Mouse (Mus musculus): ENCODE measurements around the gene Gm20388. TPM values are rescaled to one million over a fixed set of nuclear protein-coding genes. Genes with fewer than 3 reads are reported as not detected.
A peak's percentile ranks its signal among the peaks of the same experiment; 100 is the strongest.

The Gm20388 gene
- polyA plus RNA-seq, 1 experiment from 2014 or later = 5.3 TPM

GRCm38 (mm10) chr8:121708406-121708805 lies 1797.8 kb downstream of the Gm20388 start:
- Histone ChIP-seq H3K4me1 (replicated peaks; ENCODE audit: control insufficient read depth, insufficient read depth, low read length) (no peaks in the 10 kb centered on the region), H3K4me3 (ENCODE audit: low read depth, low read length) (no peak overlapping the region), H3K9ac (ENCODE audit: low read depth, low read length) (no peak overlapping the region), H3K36me3 (ENCODE audit: control insufficient read depth, insufficient read depth, low read length) (no peaks in the 10 kb centered on the region), H3K9me3 (ENCODE audit: control insufficient read depth, low read length) (no peaks in the 10 kb centered on the region), H3K27me3 (replicated peaks; ENCODE audit: control insufficient read depth, insufficient read depth, low read length) (peaks cover 2% of the 10 kb centered on the region), H3K4me2 (no peak overlapping the region), H3K27ac (ENCODE audit: low read depth, low read length) (no peak overlapping the region)
- ATAC-seq (replicated peaks; ENCODE audit: low FRiP score) (no peak), DNase-seq (ENCODE audit: low spot score) (no peak)
- 61% methylated on average over 6 of the region's 6 CpGs for WGBS

DNA sequence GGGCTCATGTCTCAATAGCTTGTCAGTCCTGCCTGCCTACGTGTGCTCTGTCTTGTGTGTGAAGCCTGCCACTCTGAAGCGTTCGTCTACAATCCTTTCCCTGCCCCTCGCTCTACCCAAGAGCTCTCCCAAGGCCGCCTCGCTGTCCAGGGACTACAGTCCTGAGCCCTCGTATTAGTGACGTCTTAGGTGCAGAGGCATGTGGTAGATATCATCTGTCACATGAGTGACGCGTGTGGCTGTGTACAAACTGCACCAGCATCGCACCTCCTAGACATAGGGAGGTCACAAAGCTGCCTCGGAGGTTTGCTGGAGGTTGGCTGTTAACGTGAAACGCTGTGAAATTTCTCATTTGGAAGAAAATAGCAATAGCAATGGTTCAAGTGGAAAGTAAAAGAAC lies 1806.9 kb downstream of the Gm20388 start:
- ATAC-seq (replicated peaks; ENCODE audit: low FRiP score) = no peak
- Histone ChIP-seq H3K27me3 (replicated peaks; ENCODE audit: control insufficient read depth, insufficient read depth, low read length) (peaks cover 15% of the 10 kb centered on the region), H3K36me3 (ENCODE audit: control insufficient read depth, insufficient read depth, low read length) (no peaks in the 10 kb centered on the region), H3K9me3 (ENCODE audit: control insufficient read depth, low read length) (no peaks in the 10 kb centered on the region), H3K4me2 (no peak overlapping the region), H3K4me3 (ENCODE audit: low read depth, low read length) (no peak overlapping the region), H3K4me1 (replicated peaks; ENCODE audit: control insufficient read depth, insufficient read depth, low read length) (no peaks in the 10 kb centered on the region; the same call in 1 of the 2 replicates), H3K27ac (ENCODE audit: low read depth, low read length) (no peak overlapping the region), H3K9ac (ENCODE audit: low read depth, low read length) (no peak overlapping the region)
- WGBS = 47% methylated on average over 14 of the region's 14 CpGs
- DNase-seq (ENCODE audit: low spot score) = no peak

DNA sequence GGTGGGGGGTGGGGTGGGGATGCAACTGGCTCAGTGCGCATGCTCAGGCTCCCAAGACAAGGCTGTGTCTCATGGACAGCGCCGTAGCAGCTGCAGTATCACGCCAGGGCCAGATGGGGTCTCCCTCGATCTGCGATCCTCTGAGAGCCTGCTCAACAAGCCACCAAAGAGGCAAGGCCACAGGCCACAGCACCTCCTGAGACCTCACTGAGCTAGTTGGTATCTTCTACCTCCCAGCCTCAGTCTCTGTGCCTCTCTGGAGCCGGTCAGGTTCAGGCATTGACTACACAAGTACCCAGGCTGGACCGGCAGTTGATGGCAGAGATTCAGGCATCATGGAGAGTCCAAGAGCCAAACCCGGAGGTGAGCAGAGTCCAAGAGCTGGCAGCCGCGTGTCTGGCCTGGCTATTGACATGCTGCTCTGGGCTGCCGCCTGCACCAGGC lies 1807.4 kb downstream of the Gm20388 start:
- Histone ChIP-seq H3K36me3 (ENCODE audit: control insufficient read depth, insufficient read depth, low read length) (no peaks in the 10 kb centered on the region), H3K4me1 (replicated peaks; ENCODE audit: control insufficient read depth, insufficient read depth, low read length) (no peaks in the 10 kb centered on the region; the same call in 1 of the 2 replicates), H3K27ac (ENCODE audit: low read depth, low read length) (no peak overlapping the region), H3K9me3 (ENCODE audit: control insufficient read depth, low read length) (no peaks in the 10 kb centered on the region), H3K9ac (ENCODE audit: low read depth, low read length) (no peak overlapping the region), H3K4me2 (no peak overlapping the region), H3K4me3 (ENCODE audit: low read depth, low read length) (no peak overlapping the region), H3K27me3 (replicated peaks; ENCODE audit: control insufficient read depth, insufficient read depth, low read length) (peaks cover 15% of the 10 kb centered on the region)
- WGBS = 28% methylated on average over 12 of the region's 12 CpGs
- ATAC-seq (replicated peaks; ENCODE audit: low FRiP score) (no peak), DNase-seq (ENCODE audit: low spot score) (no peak)

GRCm38 (mm10) chr8:121718925-121719324 lies 1808.3 kb downstream of the Gm20388 start:
- no peaks in the 10 kb centered on the region for H3K36me3 ChIP-seq (ENCODE audit: control insufficient read depth, insufficient read depth, low read length)
- no peaks in the 10 kb centered on the region for H3K9me3 ChIP-seq (ENCODE audit: control insufficient read depth, low read length)
- ATAC-seq (replicated peaks; ENCODE audit: low FRiP score) (no peak), DNase-seq (ENCODE audit: low spot score) (no peak)
- H3K4me3 ChIP-seq (ENCODE audit: low read depth, low read length) = no peak overlapping the region
- no peaks in the 10 kb centered on the region; the same call in 1 of the 2 replicates for H3K4me1 ChIP-seq (replicated peaks; ENCODE audit: control insufficient read depth, insufficient read depth, low read length)
- H3K9ac ChIP-seq (ENCODE audit: low read depth, low read length) = no peak overlapping the region
- no peak overlapping the region for H3K27ac ChIP-seq (ENCODE audit: low read depth, low read length)
- H3K27me3 ChIP-seq (replicated peaks; ENCODE audit: control insufficient read depth, insufficient read depth, low read length) = peaks cover 13% of the 10 kb centered on the region
- WGBS = 53% methylated on average over 6 of the region's 6 CpGs
- no peak overlapping the region for H3K4me2 ChIP-seq

GRCm38 (mm10) chr8:121721072-121721471 lies 1810.4 kb downstream of the Gm20388 start:
- Histone ChIP-seq H3K9me3 (ENCODE audit: control insufficient read depth, low read length) (no peaks in the 10 kb centered on the region), H3K4me2 (no peak overlapping the region), H3K4me3 (ENCODE audit: low read depth, low read length) (no peak overlapping the region), H3K36me3 (ENCODE audit: control insufficient read depth, insufficient read depth, low read length) (no peaks in the 10 kb centered on the region), H3K27ac (ENCODE audit: low read depth, low read length) (no peak overlapping the region), H3K9ac (ENCODE audit: low read depth, low read length) (no peak overlapping the region), H3K4me1 (replicated peaks; ENCODE audit: control insufficient read depth, insufficient read depth, low read length) (no peaks in the 10 kb centered on the region; the same call in 1 of the 2 replicates), H3K27me3 (replicated peaks; ENCODE audit: control insufficient read depth, insufficient read depth, low read length) (peaks cover 3% of the 10 kb centered on the region; the same call in 1 of the 2 replicates)
- 63% methylated on average over 6 of the region's 6 CpGs for WGBS
- ATAC-seq (replicated peaks; ENCODE audit: low FRiP score) = no peak
- DNase-seq (ENCODE audit: low spot score) = no peak

DNA sequence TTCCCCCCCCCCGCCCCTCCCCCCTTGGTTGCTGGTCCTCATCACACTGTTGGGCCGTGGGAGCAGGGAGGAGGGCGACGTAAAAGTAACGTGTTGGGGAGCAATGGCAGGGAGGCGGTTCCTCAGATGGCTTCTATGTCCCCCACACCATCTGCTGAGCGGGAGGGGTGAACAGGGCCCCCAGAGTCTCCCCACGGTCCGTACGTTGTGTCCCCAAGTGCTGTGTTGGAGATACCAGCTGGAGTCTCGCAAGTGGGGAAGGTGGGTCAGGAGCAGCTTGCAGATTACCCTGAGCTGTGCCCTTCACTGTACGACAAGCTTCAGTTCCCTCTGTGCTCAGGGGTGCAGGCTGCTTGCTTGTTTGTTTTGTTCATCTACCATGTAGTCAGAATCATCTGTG lies 1813.2 kb downstream of the Gm20388 start:
- Histone ChIP-seq H3K4me2 (no peak overlapping the region), H3K4me3 (ENCODE audit: low read depth, low read length) (no peak overlapping the region), H3K27me3 (replicated peaks; ENCODE audit: control insufficient read depth, insufficient read depth, low read length) (peaks cover 15% of the 10 kb centered on the region), H3K9ac (ENCODE audit: low read depth, low read length) (no peak overlapping the region), H3K9me3 (ENCODE audit: control insufficient read depth, low read length) (no peaks in the 10 kb centered on the region), H3K4me1 (replicated peaks; ENCODE audit: control insufficient read depth, insufficient read depth, low read length) (no peaks in the 10 kb centered on the region), H3K27ac (ENCODE audit: low read depth, low read length) (no peak overlapping the region), H3K36me3 (ENCODE audit: control insufficient read depth, insufficient read depth, low read length) (no peaks in the 10 kb centered on the region)
- no peak for ATAC-seq (replicated peaks; ENCODE audit: low FRiP score)
- whole genome bisulfite sequencing = 70% methylated on average over 12 of the region's 12 CpGs
- DNase-seq (ENCODE audit: low spot score) = no peak

- H3K36me3 ChIP-seq (ENCODE audit: control insufficient read depth, insufficient read depth, low read length) = no peaks in the 10 kb centered on the region
- no peak overlapping the region for H3K4me2 ChIP-seq
- peaks cover 3% of the 10 kb centered on the region; the same call in 1 of the 2 replicates for H3K4me1 ChIP-seq (replicated peaks; ENCODE audit: control insufficient read depth, insufficient read depth, low read length)
- DNase-seq (ENCODE audit: low spot score) = no peak
- H3K27me3 ChIP-seq (replicated peaks; ENCODE audit: control insufficient read depth, insufficient read depth, low read length) = peaks cover 48% of the 10 kb centered on the region
- no peak for ATAC-seq (replicated peaks; ENCODE audit: low FRiP score)
- H3K9ac ChIP-seq (ENCODE audit: low read depth, low read length) = no peak overlapping the region
- H3K4me3 ChIP-seq (ENCODE audit: low read depth, low read length) = no peak overlapping the region
- no peak overlapping the region for H3K27ac ChIP-seq (ENCODE audit: low read depth, low read length)
- WGBS = 48% methylated on average over 3 of the region's 3 CpGs
- H3K9me3 ChIP-seq (ENCODE audit: control insufficient read depth, low read length) = no peaks in the 10 kb centered on the region
Observed at GRCm38 (mm10) chr8:121727164-121727563, 1816.5 kb downstream of the Gm20388 start.

DNA sequence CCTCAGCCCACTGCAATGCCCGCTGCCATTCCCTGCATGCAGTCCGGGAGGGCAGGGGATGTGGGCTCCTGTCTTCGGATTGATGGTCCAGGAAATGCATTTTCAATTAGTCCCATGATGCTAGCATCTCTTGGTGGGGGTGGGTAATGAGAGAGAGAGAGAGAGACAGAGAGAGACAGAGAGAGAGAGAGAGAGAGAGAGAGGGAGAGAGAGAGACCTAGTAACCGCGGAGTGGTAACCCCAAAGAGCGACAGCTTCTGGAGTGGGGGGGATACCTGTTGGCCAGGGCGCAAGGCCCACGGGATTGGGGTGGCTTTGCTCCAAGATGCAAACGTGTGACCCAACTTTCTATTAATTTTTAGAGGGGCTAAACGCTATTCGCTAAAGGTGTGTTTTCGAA lies 1818.7 kb downstream of the Gm20388 start, which contains the start of gene Jph3:
Jph3 (plus strand) TSS at position 301 of the 400 bp plus-strand sequence.
- Histone ChIP-seq H3K4me1 (replicated peaks; ENCODE audit: control insufficient read depth, insufficient read depth, low read length) (peaks cover 3% of the 10 kb centered on the region; the same call in 1 of the 2 replicates), H3K9me3 (ENCODE audit: control insufficient read depth, low read length) (no peaks in the 10 kb centered on the region), H3K4me3 (ENCODE audit: low read depth, low read length) (peak within 1 kb of the TSS; percentile 54), H3K4me2 (peak within 1 kb of the TSS; percentile 61), H3K36me3 (ENCODE audit: control insufficient read depth, insufficient read depth, low read length) (no peaks in the 10 kb centered on the region), H3K27ac (ENCODE audit: low read depth, low read length) (no peak within 1 kb of the TSS), H3K9ac (ENCODE audit: low read depth, low read length) (no peak within 1 kb of the TSS), H3K27me3 (replicated peaks; ENCODE audit: control insufficient read depth, insufficient read depth, low read length) (peaks cover 59% of the 10 kb centered on the region)
- WGBS = 10% methylated on average over 12 of the region's 12 CpGs
- no peak for ATAC-seq (replicated peaks; ENCODE audit: low FRiP score)
- no peak for DNase-seq (ENCODE audit: low spot score)

DNA sequence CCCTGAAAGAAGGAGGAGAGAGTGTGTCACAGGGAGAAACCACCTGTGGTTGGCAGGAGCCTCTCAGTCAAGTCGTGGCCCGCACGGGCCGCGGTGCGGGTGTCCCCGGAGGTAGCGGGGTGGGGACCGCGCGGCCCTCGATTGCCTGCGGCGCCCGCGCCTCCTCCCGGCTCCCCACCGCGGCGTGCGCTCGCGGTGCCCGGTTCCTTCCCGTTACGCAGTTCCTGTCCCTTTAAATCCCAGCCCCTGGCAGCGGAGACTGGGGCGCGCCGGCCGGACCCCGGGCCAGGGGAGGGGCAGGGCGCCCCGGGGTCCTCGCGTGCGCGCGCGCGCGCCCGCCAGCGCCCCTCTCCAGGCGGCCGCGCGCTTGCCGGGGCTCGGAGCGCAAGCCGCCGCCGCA lies 1819.1 kb downstream of the Gm20388 start:
- no peak overlapping the region for H3K9ac ChIP-seq (ENCODE audit: low read depth, low read length)
- H3K9me3 ChIP-seq (ENCODE audit: control insufficient read depth, low read length) = no peaks in the 10 kb centered on the region
- no peak for ATAC-seq (replicated peaks; ENCODE audit: low FRiP score)
- peaks cover 59% of the 10 kb centered on the region for H3K27me3 ChIP-seq (replicated peaks; ENCODE audit: control insufficient read depth, insufficient read depth, low read length)
- H3K4me2 ChIP-seq = peak overlapping the region; percentile 61
- peak overlapping the region; percentile 54 for H3K4me3 ChIP-seq (ENCODE audit: low read depth, low read length)
- H3K27ac ChIP-seq (ENCODE audit: low read depth, low read length) = no peak overlapping the region
- no peak for DNase-seq (ENCODE audit: low spot score)
- peaks cover 3% of the 10 kb centered on the region; the same call in 1 of the 2 replicates for H3K4me1 ChIP-seq (replicated peaks; ENCODE audit: control insufficient read depth, insufficient read depth, low read length)
- WGBS = 1% methylated on average over 41 of the region's 54 CpGs
- no peaks in the 10 kb centered on the region for H3K36me3 ChIP-seq (ENCODE audit: control insufficient read depth, insufficient read depth, low read length)
